8 mouse cellular contexts compared by ENCODE assay signal in genomic region chr7:19001066-19001806, GRCm38 (mm10). TPM values are rescaled to one million over a fixed set of nuclear protein-coding genes. Genes with fewer than 3 reads are reported as not detected.
DNase-seq lines count a peak whose midpoint lies in the region; ATAC-seq lines count a peak whose summit lies in the region.

No protein-coding gene starts in this region.

- DNase-seq in layer of hippocampus, adult 9-11 months, result peak; percentile 70
- no peak for DNase-seq in layer of hippocampus, postnatal 36 days
- peak; percentile 65 for DNase-seq in embryo, embryonic 10.5 days (ENCODE audit: low spot score)
- peak; percentile 67 for DNase-seq in kidney, adult 9 months
- peak; percentile 87 for DNase-seq in lung, postnatal 10 days
- peak; percentile 81 to 85 for DNase-seq in spleen, adult 18-20 months
- DNase-seq in adipocyte (ENCODE audit: low spot score), result no peak

- H3K9ac ChIP-seq in heart, embryonic 11.5 days (ENCODE audit: low read depth, low read length), result peak overlapping the region; percentile 78

- H3K4me3 ChIP-seq in heart, embryonic 11.5 days (ENCODE audit: low read depth, low read length), result peak overlapping the region; percentile 50

- H3K9me3 ChIP-seq in heart, embryonic 11.5 days (replicated peaks; ENCODE audit: control insufficient read depth, low read length), result no peaks in the 10 kb centered on the region

- peaks cover 24% of the 10 kb centered on the region for H3K4me1 ChIP-seq in heart, embryonic 11.5 days (ENCODE audit: control insufficient read depth, insufficient read depth, low read length)

- 0 out of 2 replicates have a peak, but pooled peaks cover 6% of the 10 kb centered on the region for H3K36me3 ChIP-seq in heart, embryonic 11.5 days (ENCODE audit: control insufficient read depth, insufficient read depth, low read length)

- whole genome bisulfite sequencing in heart, embryonic 11.5 days (ENCODE audit: insufficient replicate concordance), result 31% methylated on average over 18 of the region's 18 CpGs

- ATAC-seq in heart, embryonic 11.5 days (replicated peaks; ENCODE audit: insufficient number of reproducible peaks, low FRiP score, low TSS enrichment), result no peak

- no peaks in the 10 kb centered on the region for H3K27me3 ChIP-seq in heart, embryonic 11.5 days (ENCODE audit: control insufficient read depth, insufficient read depth, low read length)

- peak overlapping the region; percentile 37 for H3K27ac ChIP-seq in heart, embryonic 11.5 days (ENCODE audit: low read depth, low read length)

- H3K4me2 ChIP-seq in heart, embryonic 11.5 days, result peak overlapping the region; percentile 68

RNA-seq across cellular contexts. Expression of gene Irf2bp1, which starts 2.6 kb away (rescaled TPM):
- total RNA-seq in layer of hippocampus, postnatal 36 days (2021), result 10 to 100 TPM; 52.1 to 53.0 TPM
- polyA plus RNA-seq in heart, embryonic 11.5 days (2014; fragmentation: Nextera tagmentation; extraction: Ambion mirVana), result 13.9 and 14.2 TPM in 2 replicates

RNA-seq across cellular contexts. Expression of gene Mypop, which starts 10.2 kb away (rescaled TPM):
- total RNA-seq in layer of hippocampus, postnatal 36 days (2021), result 10 to 100 TPM; 45.0 to 45.9 TPM
- polyA plus RNA-seq in heart, embryonic 11.5 days (2014; fragmentation: Nextera tagmentation; extraction: Ambion mirVana), result 2.1 and 2.2 TPM in 2 replicates

RNA-seq across cellular contexts. Expression of gene Nanos2, which starts 14.0 kb away (rescaled TPM):
- total RNA-seq in layer of hippocampus, postnatal 36 days (2021), result under 1 TPM; 0.33 to 0.87 TPM
- polyA plus RNA-seq in heart, embryonic 11.5 days (2014; fragmentation: Nextera tagmentation; extraction: Ambion mirVana), result not detected in 2 replicates

RNA-seq across cellular contexts. Expression of gene Foxa3, which starts 22.1 kb away (rescaled TPM):
- not detected for total RNA-seq in layer of hippocampus, postnatal 36 days (2021)
- polyA plus RNA-seq in heart, embryonic 11.5 days (2014; fragmentation: Nextera tagmentation; extraction: Ambion mirVana), result 0.59 TPM in 1 of 2 replicates, not detected in the other

RNA-seq across cellular contexts. Expression of gene Sympk, which starts 22.9 kb away (rescaled TPM):
- 100 to 1,000 TPM; 111 to 113 TPM for total RNA-seq in layer of hippocampus, postnatal 36 days (2021)
- 17.6 and 21.4 TPM in 2 replicates for polyA plus RNA-seq in heart, embryonic 11.5 days (2014; fragmentation: Nextera tagmentation; extraction: Ambion mirVana)

Comparison
In these comparisons a context has a peak if more than half of its experiments do, and no peak if none do; other contexts are left out.
1. DNase-seq: peak in layer of hippocampus, adult 9-11 months (single experiment), embryo, embryonic 10.5 days (single experiment), kidney, adult 9 months (single experiment), lung, postnatal 10 days (single experiment) and spleen, adult 18-20 months (2 of 2); none in layer of hippocampus, postnatal 36 days (0 of 2) and adipocyte (single experiment).